Mouse (Mus musculus) limb, embryonic 12.5 days (tissue): ENCODE measurements around the gene Mcl1. TPM values are rescaled to one million over a fixed set of nuclear protein-coding genes. Genes with fewer than 3 reads are reported as not detected.
A peak's percentile ranks its signal among the peaks of the same experiment; 100 is the strongest.

Experiments used
- ATAC-seq: fragments of 200-750 bp; cut with Nextera tagmentation; 2 replicates; pipeline ENCODE4 v1.8.0; 2017; ENCODE audit warnings: low read depth, moderate TSS enrichment; ENCODE audit not compliant: insufficient number of reproducible peaks, insufficient read depth, low FRiP score, low TSS enrichment
- H3K27ac ChIP-seq: fragments of 300-500 bp; sonication (generic); 2 replicates; pipeline ENCODE4 v1.5.1; 2016; ENCODE audit warnings: mild to moderate bottlenecking, moderate library complexity
- H3K27me3 ChIP-seq: fragments of 300-500 bp; sonication (generic); 2 replicates; pipeline ENCODE4 v1.6.1; 2016; ENCODE audit warnings: mild to moderate bottlenecking, moderate library complexity
- H3K36me3 ChIP-seq: fragments of 300-500 bp; sonication (generic); 2 replicates; pipeline ENCODE4 v1.6.1; 2016; ENCODE audit warnings: mild to moderate bottlenecking, moderate library complexity
- H3K4me1 ChIP-seq: fragments of 300-500 bp; sonication (generic); replicated peaks from 2 replicates; pipeline ENCODE4 v1.6.1; 2016
- H3K4me2 ChIP-seq: fragments of 300-500 bp; sonication (generic); 2 replicates; pipeline ENCODE4 v1.6.1; 2016; ENCODE audit warnings: mild to moderate bottlenecking, moderate library complexity
- H3K4me3 ChIP-seq: fragments of 300-500 bp; sonication (generic); replicated peaks from 2 replicates; pipeline ENCODE4 v1.5.1; 2016; ENCODE audit warnings: mild to moderate bottlenecking
- H3K9ac ChIP-seq: fragments of 300-500 bp; sonication (generic); replicated peaks from 2 replicates; pipeline ENCODE4 v1.6.1; 2016; ENCODE audit warnings: mild to moderate bottlenecking, moderate library complexity
- H3K9me3 ChIP-seq: fragments of 300-500 bp; sonication (generic); 2 replicates; pipeline ENCODE4 v1.6.1; 2016; ENCODE audit warnings: mild to moderate bottlenecking, moderate library complexity
- WGBS: fragments of 180-500 bp; shearing (Covaris S2); methylation state at CpG from one replicate; pipeline ENCODE4 v1.1.7; 2016; 5-methylcytosine and 5-hydroxymethylcytosine counted together
- polyA plus RNA-seq: library from polyadenylated mRNA; unstranded; fragments of >200 nt; fragmentation: Nextera tagmentation; extraction: Ambion mirVana; gene quantifications from 2 replicates; pipeline ENCODE4 v1.2.1, GENCODE M21; 2016

The Mcl1 gene
- polyA plus RNA-seq, 1 experiment from 2014 or later: 69.9 TPM

DNA sequence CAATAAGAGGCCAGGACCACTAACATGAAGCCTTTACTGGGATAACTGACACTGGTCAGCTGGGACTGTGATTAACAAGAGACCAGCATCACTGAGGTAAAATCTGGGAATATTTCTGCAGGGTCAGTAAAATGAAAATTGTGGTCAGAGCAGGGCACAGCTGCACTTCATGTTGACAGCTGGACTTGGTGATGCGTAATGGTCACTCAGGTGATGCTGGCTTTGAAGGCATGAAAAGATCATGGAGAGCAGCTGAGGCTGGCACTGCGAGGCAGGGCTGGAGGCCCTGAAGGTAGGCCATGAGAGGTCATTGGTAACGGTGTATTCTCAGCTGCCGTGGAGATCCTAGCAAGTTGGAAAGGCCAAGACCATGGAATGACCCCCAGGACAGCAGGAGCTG, 39.7 kb downstream of the Mcl1 start:
- Histone ChIP-seq H3K36me3 (no peaks in the 10 kb centered on the region), H3K4me2 (no peak overlapping the region), H3K4me1 (peaks cover 23% of the 10 kb centered on the region), H3K9ac (no peak overlapping the region), H3K27me3 (no peaks in the 10 kb centered on the region), H3K9me3 (no peaks in the 10 kb centered on the region), H3K27ac (no peak overlapping the region), H3K4me3 (no peak overlapping the region)
- WGBS: 97% methylated on average over 4 of the region's 4 CpGs
- ATAC-seq: no peak

DNA sequence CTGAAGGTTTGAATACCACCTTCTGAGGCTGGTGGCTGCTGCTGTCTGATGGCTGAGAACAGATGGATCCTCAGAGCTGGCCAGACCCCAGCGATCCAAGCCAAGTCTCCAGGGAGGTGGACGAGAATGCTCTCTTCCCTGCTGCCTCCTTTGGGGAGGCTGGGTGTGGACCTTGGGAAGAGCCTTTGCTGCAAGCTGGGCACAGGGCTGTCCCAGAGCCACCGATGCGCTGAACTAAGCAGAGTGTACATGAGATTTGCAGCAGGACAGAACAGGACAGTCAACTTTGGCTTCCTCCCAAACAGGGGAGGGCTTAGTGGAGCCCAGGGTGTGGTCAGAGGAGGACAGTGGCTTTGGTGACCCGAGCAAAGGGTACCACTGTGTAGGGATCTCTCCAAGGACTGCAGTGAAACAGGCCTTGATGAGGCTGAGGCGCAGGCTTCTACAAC, 41.7 kb downstream of the Mcl1 start:
- Histone ChIP-seq H3K27ac (no peak overlapping the region), H3K9me3 (no peaks in the 10 kb centered on the region), H3K9ac (no peak overlapping the region), H3K27me3 (no peaks in the 10 kb centered on the region), H3K4me1 (peaks cover 23% of the 10 kb centered on the region), H3K4me3 (no peak overlapping the region), H3K4me2 (no peak overlapping the region), H3K36me3 (no peaks in the 10 kb centered on the region)
- ATAC-seq: no peak
- 67% methylated on average over 6 of the region's 6 CpGs for WGBS

DNA sequence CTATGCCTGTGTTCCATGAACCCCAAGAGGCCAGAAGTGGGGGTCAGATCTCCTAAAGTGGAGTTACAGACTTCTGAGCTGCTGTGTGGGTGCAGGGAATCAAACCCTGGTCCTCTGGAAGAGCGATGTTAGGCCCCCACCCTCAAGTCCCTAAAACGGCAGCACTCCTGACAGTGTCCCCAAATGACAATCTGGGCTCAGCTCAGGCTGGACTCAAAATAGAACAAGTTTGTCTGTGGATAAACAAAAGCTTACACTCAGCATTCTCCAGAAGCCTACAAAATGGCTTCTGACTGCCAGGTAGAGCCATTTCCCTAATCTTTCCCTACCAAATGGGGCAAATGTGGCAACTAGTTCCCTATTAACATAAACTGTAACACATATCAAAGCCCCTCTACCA, 42.5 kb downstream of the Mcl1 start:
- H3K27me3 ChIP-seq: no peaks in the 10 kb centered on the region
- H3K4me2 ChIP-seq: no peak overlapping the region; the same call in 1 of the 2 replicates
- H3K9ac ChIP-seq: no peak overlapping the region
- H3K9me3 ChIP-seq: no peaks in the 10 kb centered on the region
- 76% methylated on average over 2 of the region's 2 CpGs for WGBS
- H3K4me1 ChIP-seq: peaks cover 17% of the 10 kb centered on the region
- no peaks in the 10 kb centered on the region for H3K36me3 ChIP-seq
- peak overlapping the region; percentile 86; the same call in 1 of the 2 replicates for H3K27ac ChIP-seq
- H3K4me3 ChIP-seq: no peak overlapping the region
- ATAC-seq: no peak

DNA sequence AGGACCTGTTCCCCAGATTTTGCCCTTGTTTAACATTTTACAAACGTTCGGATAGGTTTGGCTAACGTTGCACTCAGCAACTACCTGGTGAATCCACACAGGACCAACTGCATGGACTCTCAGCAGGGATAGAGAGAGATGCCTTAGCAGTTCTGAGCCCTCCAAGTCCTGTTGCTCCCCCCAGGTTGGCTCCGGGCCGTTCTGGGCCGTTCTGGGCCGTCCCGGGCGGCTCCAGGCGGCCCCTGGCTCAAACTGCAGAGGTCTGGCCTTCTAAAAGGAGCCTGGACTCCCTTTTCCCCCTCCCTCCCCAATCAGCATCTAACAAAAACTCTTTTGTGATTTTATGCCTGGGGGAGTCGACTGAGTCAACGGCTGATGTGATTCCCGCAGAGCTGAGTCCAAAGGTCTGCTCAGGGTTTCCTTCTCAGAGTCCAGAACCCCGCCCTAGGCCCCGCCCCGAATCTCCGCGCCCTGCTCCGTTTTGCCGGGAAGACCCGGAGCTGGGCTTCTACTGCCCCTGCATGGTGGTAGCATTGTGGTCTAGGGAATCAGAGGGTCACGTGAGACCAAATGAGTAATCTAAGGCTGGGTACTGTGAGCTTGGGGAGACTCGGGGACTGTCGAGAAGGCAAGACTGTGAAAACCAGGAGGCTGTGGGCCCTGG, 43.4 kb downstream of the Mcl1 start:
- H3K9ac ChIP-seq: peak overlapping the region; percentile 67
- ATAC-seq: peak; percentile 86
- no peaks in the 10 kb centered on the region for H3K27me3 ChIP-seq
- no peaks in the 10 kb centered on the region for H3K36me3 ChIP-seq
- peaks cover 10% of the 10 kb centered on the region for H3K4me1 ChIP-seq
- peak overlapping the region; percentile 57 for H3K4me2 ChIP-seq
- H3K27ac ChIP-seq: peak overlapping the region; percentile 86
- H3K9me3 ChIP-seq: no peaks in the 10 kb centered on the region
- 5% methylated on average over 24 of the region's 24 CpGs for WGBS
- H3K4me3 ChIP-seq: peak overlapping the region; percentile 27

DNA sequence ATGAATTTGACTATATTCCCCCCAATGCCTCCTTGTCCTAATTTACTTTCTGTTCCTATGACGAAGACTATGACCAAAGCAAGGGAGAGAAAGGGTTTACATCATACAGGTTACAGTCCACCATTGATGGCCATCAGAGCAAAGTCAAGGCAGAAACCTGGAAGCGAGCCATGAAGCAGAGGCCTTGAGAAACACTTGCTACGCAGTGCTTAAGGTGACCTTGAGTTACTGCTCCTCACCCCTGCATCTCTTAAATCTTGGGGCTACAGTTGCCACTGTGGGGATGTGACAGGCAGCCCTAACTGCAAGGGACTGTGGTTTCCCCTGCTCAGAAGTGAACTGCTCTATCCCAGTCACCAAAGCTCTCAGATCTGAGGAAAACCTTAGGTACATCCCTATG, 44.7 kb downstream of the Mcl1 start:
- no peak overlapping the region for H3K9ac ChIP-seq
- H3K4me2 ChIP-seq: no peak overlapping the region
- no peaks in the 10 kb centered on the region for H3K36me3 ChIP-seq
- no peak overlapping the region for H3K27ac ChIP-seq
- H3K4me3 ChIP-seq: no peak overlapping the region
- 92% methylated on average over 3 of the region's 3 CpGs for WGBS
- ATAC-seq: no peak
- H3K27me3 ChIP-seq: no peaks in the 10 kb centered on the region
- H3K4me1 ChIP-seq: peaks cover 10% of the 10 kb centered on the region
- H3K9me3 ChIP-seq: no peaks in the 10 kb centered on the region

DNA sequence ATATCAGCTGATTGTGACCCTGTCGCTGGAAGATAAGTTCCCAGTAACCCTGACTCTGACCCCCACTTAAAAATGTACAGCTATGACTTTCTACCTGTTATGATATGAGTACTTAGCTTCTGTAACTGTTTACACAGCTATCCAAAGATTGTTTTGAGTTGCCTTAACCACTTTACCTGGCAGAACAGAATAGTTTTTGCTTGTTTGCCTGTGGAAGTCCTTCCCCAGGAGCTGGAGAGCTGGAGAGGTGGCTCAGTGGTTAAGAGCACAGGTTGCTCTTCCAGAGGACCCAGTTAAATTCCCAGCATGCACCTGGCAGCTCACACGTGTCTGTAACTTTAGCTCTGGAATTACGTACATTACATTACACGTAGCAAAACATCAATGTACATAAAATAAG, 46.0 kb downstream of the Mcl1 start:
- 91% methylated on average over 4 of the region's 4 CpGs for WGBS
- no peak for ATAC-seq
- no peak overlapping the region for H3K9ac ChIP-seq
- H3K4me3 ChIP-seq: no peak overlapping the region
- H3K36me3 ChIP-seq: no peaks in the 10 kb centered on the region
- H3K9me3 ChIP-seq: no peaks in the 10 kb centered on the region
- H3K4me1 ChIP-seq: peaks cover 10% of the 10 kb centered on the region
- no peaks in the 10 kb centered on the region for H3K27me3 ChIP-seq
- no peak overlapping the region for H3K27ac ChIP-seq
- no peak overlapping the region for H3K4me2 ChIP-seq

DNA sequence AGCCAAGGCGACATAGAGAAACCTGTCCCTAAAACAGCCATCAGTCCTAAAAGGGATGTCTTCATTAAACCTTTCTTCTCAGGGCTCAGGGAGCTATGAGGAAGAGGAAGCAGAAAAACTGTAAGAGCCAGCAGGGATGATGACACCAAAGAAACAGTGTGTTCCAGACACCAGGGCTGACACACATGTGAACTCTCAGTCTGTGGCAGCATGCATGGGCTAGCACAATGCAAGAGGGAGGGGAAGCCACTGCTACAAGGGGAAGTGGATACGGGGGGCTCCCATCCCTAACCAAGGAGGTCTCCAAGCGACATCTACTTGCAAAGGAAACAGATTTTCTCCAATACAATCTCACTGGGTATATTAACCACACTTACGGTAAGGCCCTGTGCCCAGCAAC, 47.7 kb downstream of the Mcl1 start:
- no peaks in the 10 kb centered on the region for H3K27me3 ChIP-seq
- 90% methylated on average over 4 of the region's 4 CpGs for WGBS
- no peak overlapping the region for H3K4me2 ChIP-seq
- H3K4me3 ChIP-seq: no peak overlapping the region
- peaks cover 8% of the 10 kb centered on the region for H3K4me1 ChIP-seq
- H3K9ac ChIP-seq: no peak overlapping the region
- ATAC-seq: no peak
- H3K36me3 ChIP-seq: no peaks in the 10 kb centered on the region
- H3K9me3 ChIP-seq: no peaks in the 10 kb centered on the region
- H3K27ac ChIP-seq: no peak overlapping the region

DNA sequence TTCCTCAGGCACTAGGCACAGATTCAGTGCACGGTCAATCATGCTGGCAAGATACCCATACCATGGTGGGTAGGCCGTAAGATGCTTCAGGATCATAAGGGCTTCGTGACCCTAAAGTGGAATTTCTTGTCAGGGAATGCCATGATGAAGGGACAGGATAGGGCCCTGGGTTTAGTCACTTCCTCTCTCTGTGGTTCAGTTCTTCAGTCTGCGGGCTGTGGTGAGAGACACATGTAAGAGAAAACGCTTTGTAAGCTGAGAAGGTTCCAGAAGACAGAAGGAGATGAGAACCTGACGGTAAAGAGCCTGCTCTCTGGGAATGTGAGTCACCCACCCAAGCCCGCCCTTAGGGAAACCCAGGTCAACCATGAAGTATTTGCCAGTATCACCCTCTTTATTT, 48.9 kb downstream of the Mcl1 start:
- H3K4me3 ChIP-seq: no peak overlapping the region
- ATAC-seq: no peak
- H3K36me3 ChIP-seq: no peaks in the 10 kb centered on the region
- H3K9me3 ChIP-seq: 0 out of 2 replicates have a peak, but pooled peaks cover under 1% of the 10 kb centered on the region
- 87% methylated on average over 7 of the region's 7 CpGs for WGBS
- H3K4me2 ChIP-seq: no peak overlapping the region
- no peaks in the 10 kb centered on the region for H3K4me1 ChIP-seq
- H3K27ac ChIP-seq: no peak overlapping the region
- no peaks in the 10 kb centered on the region for H3K27me3 ChIP-seq
- no peak overlapping the region for H3K9ac ChIP-seq

DNA sequence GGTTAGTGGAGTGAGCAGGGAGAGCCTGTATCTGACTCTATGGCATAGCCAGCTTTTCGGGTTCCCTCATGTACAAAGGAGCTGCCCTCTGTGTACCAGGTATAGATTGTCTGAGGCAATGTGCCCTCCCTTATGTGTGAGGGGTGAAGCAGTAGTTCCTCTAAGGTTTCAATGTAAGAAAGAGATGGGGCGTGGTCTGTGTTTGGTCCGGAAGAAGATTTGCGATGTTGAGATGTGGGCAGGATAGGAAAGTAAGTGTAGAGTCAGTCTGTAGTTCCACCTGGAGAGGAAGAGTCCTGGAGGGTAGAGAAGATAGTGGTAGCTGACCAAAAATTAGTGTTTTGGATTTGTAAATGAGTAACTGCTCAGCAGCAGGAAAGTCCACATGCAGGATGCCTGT, 50.5 kb downstream of the Mcl1 start:
- no peak overlapping the region for H3K4me3 ChIP-seq
- H3K4me1 ChIP-seq: no peaks in the 10 kb centered on the region
- peaks cover 10% of the 10 kb centered on the region for H3K9me3 ChIP-seq
- WGBS: 90% methylated on average over 4 of the region's 4 CpGs
- no peaks in the 10 kb centered on the region for H3K27me3 ChIP-seq
- 0 out of 2 replicates have a peak, but pooled peaks cover 4% of the 10 kb centered on the region for H3K36me3 ChIP-seq
- H3K4me2 ChIP-seq: no peak overlapping the region
- H3K27ac ChIP-seq: no peak overlapping the region
- no peak overlapping the region for H3K9ac ChIP-seq
- no peak for ATAC-seq

DNA sequence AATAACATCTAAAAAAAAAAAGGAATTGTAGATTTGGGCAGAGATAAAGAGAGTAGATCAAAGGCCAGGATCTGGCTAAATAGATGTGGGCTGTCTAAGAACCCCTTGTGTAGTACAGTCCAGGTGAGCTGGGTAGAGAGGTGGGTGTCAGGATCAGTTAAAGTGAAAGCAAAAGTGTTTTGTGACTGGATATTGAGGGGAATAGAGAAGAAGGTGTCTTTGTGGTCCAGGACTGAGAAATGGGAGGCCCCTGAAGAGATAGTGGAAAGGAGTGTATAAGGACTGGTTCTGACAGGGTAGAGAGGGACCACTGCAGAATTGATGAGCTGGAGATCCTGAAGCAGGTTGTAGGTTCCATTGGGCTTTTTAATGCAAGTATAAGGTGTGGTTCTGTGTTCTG, 51.4 kb downstream of the Mcl1 start:
- no peaks in the 10 kb centered on the region for H3K4me1 ChIP-seq
- H3K9me3 ChIP-seq: peaks cover 10% of the 10 kb centered on the region
- no peaks in the 10 kb centered on the region for H3K27me3 ChIP-seq
- H3K4me3 ChIP-seq: no peak overlapping the region
- 0 out of 2 replicates have a peak, but pooled peaks cover 4% of the 10 kb centered on the region for H3K36me3 ChIP-seq
- no peak overlapping the region for H3K9ac ChIP-seq
- no peak overlapping the region for H3K27ac ChIP-seq
- no peak overlapping the region for H3K4me2 ChIP-seq
- ATAC-seq: no peak
